Mouse (Mus musculus) ES-E14 (cell line): Measurements from ENCODE around the gene Lap3.

Experiments used
- CHD2 ChIP-seq: IDR thresholded peaks from 2 replicates; pipeline ENCODE4 v1.6.1; 2014; ENCODE audit warnings: mild to moderate bottlenecking, low read depth, low read length, inconsistent platforms
- MAFK ChIP-seq: IDR thresholded peaks from 2 replicates; pipeline ENCODE4 v1.6.1; 2014; ENCODE audit warnings: mild to moderate bottlenecking, low read depth, low read length, inconsistent platforms; ENCODE audit not compliant: insufficient read depth
- ZC3H11A ChIP-seq: IDR thresholded peaks from 2 replicates; pipeline ENCODE4 v1.6.1; 2012; ENCODE audit warnings: low read depth, mild to moderate bottlenecking, inconsistent platforms, low read length, borderline replicate concordance

- TF ChIP-seq MAFK, result no peak
- TF ChIP-seq ZC3H11A, result no peak
- no peak for TF ChIP-seq CHD2
Measured at GRCm38 (mm10) chr5:45515151-45515743, 22.1 kb downstream of the Lap3 start.
